Mouse (Mus musculus): ENCODE data around the gene Myrf. TPM values are rescaled to one million over a fixed set of nuclear protein-coding genes. Genes with fewer than 3 reads are reported as not detected.

Gene Myrf
- total and polyA plus RNA-seq, 2 experiments, result 3.0 to 31.4 TPM

GRCm38 (mm10) chr19:10266196-10266850, 25.8 kb upstream of the Myrf start:
- no peaks in the 10 kb centered on the region for H3K36me3 ChIP-seq (ENCODE audit: control insufficient read depth, insufficient read depth, low read length)
- H3K79me2 ChIP-seq (ENCODE audit: control insufficient read depth, insufficient read depth, low read length), result no peaks in the 10 kb centered on the region
- H3K27me3 ChIP-seq (ENCODE audit: control insufficient read depth, insufficient read depth, low read length), result no peaks in the 10 kb centered on the region
- TF ChIP-seq CTCF (IDR thresholded peaks at IDR 0.05; ENCODE audit: low read depth, low read length), result peak; percentile 90
- no peak for TF ChIP-seq POLR2A (IDR thresholded peaks at IDR 0.05; ENCODE audit: extremely low read depth, insufficient read depth, low read length)
- no peaks in the 10 kb centered on the region for H3K4me1 ChIP-seq (ENCODE audit: control insufficient read depth, insufficient read depth, low read length)
- H3K9ac ChIP-seq (ENCODE audit: low read depth, low read length), result no peak overlapping the region
- 29% methylated on average over 14 of the region's 14 CpGs for WGBS
- no peak overlapping the region for H3K27ac ChIP-seq (replicated peaks; ENCODE audit: insufficient read depth, low read depth, low read length)
- H3K4me3 ChIP-seq (ENCODE audit: insufficient read depth, low read depth, low read length), result no peak overlapping the region
- peak; percentile 47 for DNase-seq (ENCODE audit: extremely low read depth, low read depth, low spot score)

DNA sequence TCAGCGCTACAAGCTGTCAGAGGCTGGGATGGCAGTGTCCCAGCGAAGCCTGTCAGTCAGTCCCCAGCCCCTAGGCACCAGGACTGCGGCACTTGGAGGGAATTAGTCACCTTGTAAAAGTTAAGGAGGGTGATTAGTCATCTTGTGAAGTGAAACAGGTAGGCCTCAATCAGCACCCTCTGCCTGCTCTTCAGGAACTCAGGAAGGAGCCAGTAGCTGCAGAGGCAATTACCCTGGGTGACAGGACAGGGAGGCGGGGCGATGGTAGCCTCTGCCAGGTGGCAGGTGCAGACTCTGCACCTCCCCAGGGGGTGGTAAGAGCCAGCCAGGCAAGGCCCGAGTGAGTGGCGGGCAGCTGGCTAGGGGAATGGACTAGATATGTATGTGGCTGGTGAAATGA, 20.8 kb upstream of the Myrf start:
- no peak overlapping the region for H3K4me3 ChIP-seq (ENCODE audit: insufficient read depth, low read depth, low read length)
- DNase-seq (ENCODE audit: extremely low read depth, low read depth, low spot score), result no peak
- H3K79me2 ChIP-seq (ENCODE audit: control insufficient read depth, insufficient read depth, low read length), result no peaks in the 10 kb centered on the region
- no peak overlapping the region for H3K9ac ChIP-seq (ENCODE audit: low read depth, low read length)
- WGBS, result 91% methylated on average over 7 of the region's 7 CpGs
- H3K27me3 ChIP-seq (ENCODE audit: control insufficient read depth, insufficient read depth, low read length), result no peaks in the 10 kb centered on the region
- TF ChIP-seq POLR2A (IDR thresholded peaks at IDR 0.05; ENCODE audit: extremely low read depth, insufficient read depth, low read length) (no peak), CTCF (IDR thresholded peaks at IDR 0.05; ENCODE audit: low read depth, low read length) (no peak)
- no peaks in the 10 kb centered on the region for H3K36me3 ChIP-seq (ENCODE audit: control insufficient read depth, insufficient read depth, low read length)
- no peaks in the 10 kb centered on the region for H3K4me1 ChIP-seq (ENCODE audit: control insufficient read depth, insufficient read depth, low read length)
- no peak overlapping the region for H3K27ac ChIP-seq (replicated peaks; ENCODE audit: insufficient read depth, low read depth, low read length)

GRCm38 (mm10) chr19:10258279-10259011, 17.9 kb upstream of the Myrf start:
- Histone ChIP-seq H3K9ac (ENCODE audit: low read depth, low read length) (no peak overlapping the region), H3K4me3 (ENCODE audit: insufficient read depth, low read depth, low read length) (no peak overlapping the region), H3K79me2 (ENCODE audit: control insufficient read depth, insufficient read depth, low read length) (no peaks in the 10 kb centered on the region), H3K4me1 (ENCODE audit: control insufficient read depth, insufficient read depth, low read length) (no peaks in the 10 kb centered on the region), H3K27ac (replicated peaks; ENCODE audit: insufficient read depth, low read depth, low read length) (no peak overlapping the region), H3K36me3 (ENCODE audit: control insufficient read depth, insufficient read depth, low read length) (no peaks in the 10 kb centered on the region), H3K27me3 (ENCODE audit: control insufficient read depth, insufficient read depth, low read length) (no peaks in the 10 kb centered on the region)
- TF ChIP-seq CTCF (IDR thresholded peaks at IDR 0.05; ENCODE audit: low read depth, low read length) (peak; percentile 90), POLR2A (IDR thresholded peaks at IDR 0.05; ENCODE audit: extremely low read depth, insufficient read depth, low read length) (no peak)
- WGBS, result 19% methylated on average over 6 of the region's 6 CpGs
- peak; percentile 33 for DNase-seq (ENCODE audit: extremely low read depth, low read depth, low spot score)

- Histone ChIP-seq H3K27ac (replicated peaks; ENCODE audit: insufficient read depth, low read depth, low read length) (no peak overlapping the region), H3K4me1 (ENCODE audit: control insufficient read depth, insufficient read depth, low read length) (no peaks in the 10 kb centered on the region), H3K9ac (ENCODE audit: low read depth, low read length) (no peak overlapping the region), H3K36me3 (ENCODE audit: control insufficient read depth, insufficient read depth, low read length) (no peaks in the 10 kb centered on the region), H3K27me3 (ENCODE audit: control insufficient read depth, insufficient read depth, low read length) (no peaks in the 10 kb centered on the region; the same call in 1 of the 2 replicates), H3K79me2 (ENCODE audit: control insufficient read depth, insufficient read depth, low read length) (no peaks in the 10 kb centered on the region), H3K4me3 (ENCODE audit: insufficient read depth, low read depth, low read length) (no peak overlapping the region)
- DNase-seq (ENCODE audit: extremely low read depth, low read depth, low spot score), result no peak
- WGBS, result 74% methylated on average over 20 of the region's 20 CpGs
- TF ChIP-seq POLR2A (IDR thresholded peaks at IDR 0.05; ENCODE audit: extremely low read depth, insufficient read depth, low read length), result no peak
- no peak for TF ChIP-seq CTCF (IDR thresholded peaks at IDR 0.05; ENCODE audit: low read depth, low read length)
These were observed 7.6 kb upstream of the Myrf start for GRCm38 (mm10) chr19:10248128-10248527.

DNA sequence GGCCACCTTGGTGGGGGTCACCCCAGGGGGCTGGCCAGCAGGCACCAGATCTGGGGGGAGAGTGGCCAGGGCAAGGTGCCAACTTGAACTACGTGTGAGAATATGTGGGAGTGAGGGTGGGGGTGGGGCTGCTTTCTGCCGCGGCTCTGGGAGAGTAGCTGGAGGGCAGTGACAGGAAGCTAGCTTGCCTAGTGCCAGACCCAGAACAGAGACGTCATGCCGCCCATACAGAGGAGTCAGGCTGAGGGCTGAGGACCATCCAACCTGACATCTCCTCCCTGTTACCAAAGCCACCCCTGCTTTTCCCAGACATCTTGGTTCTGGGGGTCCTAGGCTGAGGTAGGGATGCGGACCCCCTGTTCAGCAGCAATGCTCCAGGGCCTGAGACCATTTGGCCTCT, 6.6 kb upstream of the Myrf start:
- Histone ChIP-seq H3K27me3 (ENCODE audit: control insufficient read depth, insufficient read depth, low read length) (no peaks in the 10 kb centered on the region; the same call in 1 of the 2 replicates), H3K36me3 (ENCODE audit: control insufficient read depth, insufficient read depth, low read length) (no peaks in the 10 kb centered on the region), H3K4me3 (ENCODE audit: insufficient read depth, low read depth, low read length) (no peak overlapping the region), H3K27ac (replicated peaks; ENCODE audit: insufficient read depth, low read depth, low read length) (no peak overlapping the region), H3K79me2 (ENCODE audit: control insufficient read depth, insufficient read depth, low read length) (no peaks in the 10 kb centered on the region), H3K4me1 (ENCODE audit: control insufficient read depth, insufficient read depth, low read length) (no peaks in the 10 kb centered on the region), H3K9ac (ENCODE audit: low read depth, low read length) (no peak overlapping the region)
- TF ChIP-seq CTCF (IDR thresholded peaks at IDR 0.05; ENCODE audit: low read depth, low read length) (no peak), POLR2A (IDR thresholded peaks at IDR 0.05; ENCODE audit: extremely low read depth, insufficient read depth, low read length) (no peak)
- 36% methylated on average over 6 of the region's 6 CpGs for WGBS
- no peak for DNase-seq (ENCODE audit: extremely low read depth, low read depth, low spot score)

DNA sequence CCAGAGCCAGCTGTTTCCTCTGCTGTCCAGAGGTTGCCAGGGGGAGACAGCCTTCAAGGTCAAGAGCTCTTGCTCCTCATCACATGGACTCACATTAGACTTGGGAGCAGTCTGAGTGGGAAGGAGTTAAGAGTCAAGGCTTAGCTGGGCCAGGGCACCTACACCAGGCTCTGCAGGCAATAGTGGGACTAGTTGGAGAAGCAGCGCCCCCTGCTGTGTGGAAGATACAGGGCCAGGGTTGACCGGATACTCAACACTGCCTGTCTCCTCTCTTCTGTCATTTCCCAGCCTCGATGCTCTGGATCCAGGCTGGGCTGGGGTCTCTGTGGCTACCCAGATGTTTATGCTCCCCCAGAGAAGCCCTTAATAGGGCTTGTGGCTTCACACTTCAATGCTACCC, 3.6 kb upstream of the Myrf start:
- H3K27ac ChIP-seq (replicated peaks; ENCODE audit: insufficient read depth, low read depth, low read length), result no peak overlapping the region
- no peaks in the 10 kb centered on the region for H3K36me3 ChIP-seq (ENCODE audit: control insufficient read depth, insufficient read depth, low read length)
- 6% methylated on average over 3 of the region's 3 CpGs for WGBS
- H3K79me2 ChIP-seq (ENCODE audit: control insufficient read depth, insufficient read depth, low read length), result peaks cover 12% of the 10 kb centered on the region; the same call in 1 of the 2 replicates
- peak; percentile 53 for DNase-seq (ENCODE audit: extremely low read depth, low read depth, low spot score)
- H3K9ac ChIP-seq (ENCODE audit: low read depth, low read length), result no peak overlapping the region
- H3K4me3 ChIP-seq (ENCODE audit: insufficient read depth, low read depth, low read length), result no peak overlapping the region
- H3K4me1 ChIP-seq (ENCODE audit: control insufficient read depth, insufficient read depth, low read length), result peaks cover 8% of the 10 kb centered on the region
- TF ChIP-seq POLR2A (IDR thresholded peaks at IDR 0.05; ENCODE audit: extremely low read depth, insufficient read depth, low read length) (no peak), CTCF (IDR thresholded peaks at IDR 0.05; ENCODE audit: low read depth, low read length) (peak; percentile 92)
- H3K27me3 ChIP-seq (ENCODE audit: control insufficient read depth, insufficient read depth, low read length), result no peaks in the 10 kb centered on the region

All from liver, adult 2 months (tissue).